Mouse (Mus musculus) layer of hippocampus, adult 11-12 months (tissue): ENCODE measurements at regions not wholly inside any gene's neighbourhood (a gene's known extent, or its start where the extent isn't known, plus 50 kb on each side); places are given as distances from the start of the nearest gene placed in this dataset.

Experiments used
- DNase-seq: peaks from one replicate; pipeline ENCODE4 v3.0.0; 2022; ENCODE audit warnings: low spot score

- no peak for DNase-seq
These were observed 980.8 kb upstream of the Cited2 start for GRCm38 (mm10) chr10:16742246-16742645.

- no peak for DNase-seq
These were observed 971.5 kb upstream of the Cited2 start for GRCm38 (mm10) chr10:16751546-16751945.

GRCm38 (mm10) chr10:16789641-16790243 is 933.3 kb upstream of the Cited2 start:
- DNase-seq = no peak

GRCm38 (mm10) chr10:16803978-16804377 is 919.0 kb upstream of the Cited2 start:
- no peak for DNase-seq

- no peak for DNase-seq
These were observed 912.3 kb upstream of the Cited2 start for GRCm38 (mm10) chr10:16810716-16811115.

GRCm38 (mm10) chr10:16814013-16814412 is 909.0 kb upstream of the Cited2 start:
- DNase-seq = no peak

GRCm38 (mm10) chr10:16861534-16861933 is 861.5 kb upstream of the Cited2 start:
- DNase-seq = no peak

- no peak for DNase-seq
These were observed 856.1 kb upstream of the Cited2 start for GRCm38 (mm10) chr10:16866914-16867313.

- DNase-seq = no peak
These were observed 848.9 kb upstream of the Cited2 start for GRCm38 (mm10) chr10:16874131-16874530.

GRCm38 (mm10) chr10:16878197-16878596 is 844.8 kb upstream of the Cited2 start:
- DNase-seq = no peak

GRCm38 (mm10) chr10:16893316-16893715 is 829.7 kb upstream of the Cited2 start:
- no peak for DNase-seq

- DNase-seq = no peak
These were observed 827.7 kb upstream of the Cited2 start for GRCm38 (mm10) chr10:16895332-16895731.

- no peak for DNase-seq
These were observed 800.1 kb upstream of the Cited2 start for GRCm38 (mm10) chr10:16922888-16923287.

- DNase-seq = no peak
These were observed 799.2 kb upstream of the Cited2 start for GRCm38 (mm10) chr10:16923851-16924250.

- DNase-seq = no peak
These were observed 785.3 kb upstream of the Cited2 start for GRCm38 (mm10) chr10:16937705-16938104.

GRCm38 (mm10) chr10:16951636-16952035 is 771.4 kb upstream of the Cited2 start:
- DNase-seq = no peak

- DNase-seq = no peak
These were observed 762.0 kb upstream of the Cited2 start for GRCm38 (mm10) chr10:16960971-16961370.

- no peak for DNase-seq
These were observed 760.6 kb upstream of the Cited2 start for GRCm38 (mm10) chr10:16962463-16962862.

- no peak for DNase-seq
These were observed 744.2 kb upstream of the Cited2 start for GRCm38 (mm10) chr10:16978770-16979169.

GRCm38 (mm10) chr10:16990227-16990626 is 732.8 kb upstream of the Cited2 start:
- no peak for DNase-seq

- no peak for DNase-seq
These were observed 729.2 kb upstream of the Cited2 start for GRCm38 (mm10) chr10:16993789-16994188.

- peak; percentile 10 for DNase-seq
These were observed 728.5 kb upstream of the Cited2 start for GRCm38 (mm10) chr10:16994526-16994925.

- no peak for DNase-seq
These were observed 728.0 kb upstream of the Cited2 start for GRCm38 (mm10) chr10:16995010-16995409.

GRCm38 (mm10) chr10:16996820-16997466 is 726.1 kb upstream of the Cited2 start:
- DNase-seq = peak; percentile 23
